Mouse (Mus musculus) G1E (cell line): Measurements from ENCODE around the gene Myb. TPM values are rescaled to one million over a fixed set of nuclear protein-coding genes. Genes with fewer than 3 reads are reported as not detected.

ENCODE experiments used
- ATAC-seq: 2 replicates; pipeline ENCODE4 v1.8.0; 2016; ENCODE audit warnings: mild to moderate bottlenecking; ENCODE audit not compliant: insufficient number of reproducible peaks, poor library complexity, low FRiP score, severe bottlenecking; ENCODE audit errors: extremely low read depth
- DNase-seq: peaks from one replicate; pipeline ENCODE4 v3.0.0; 2012; ENCODE audit warnings: low spot score
- H3K27me3 ChIP-seq: 2 replicates; pipeline ENCODE4 v1.6.1; 2012; ENCODE audit warnings: mild to moderate bottlenecking, low read length, inconsistent platforms; ENCODE audit not compliant: insufficient read depth
- H3K36me3 ChIP-seq: replicated peaks from 2 replicates; pipeline ENCODE3; 2012; ENCODE audit warnings: mild to moderate bottlenecking, inconsistent platforms
- H3K4me1 ChIP-seq: 2 replicates; pipeline ENCODE4 v1.6.1; 2012; ENCODE audit warnings: low read depth, low read length, inconsistent platforms, mixed read lengths; ENCODE audit not compliant: insufficient read depth
- H3K4me3 ChIP-seq: 2 replicates; pipeline ENCODE4 v1.5.1; 2012; ENCODE audit warnings: low read depth, mild to moderate bottlenecking, inconsistent platforms, low read length, moderate library complexity, mixed read lengths
- H3K9me3 ChIP-seq: replicated peaks from 2 replicates; pipeline ENCODE4 v1.6.1; 2012; ENCODE audit warnings: inconsistent platforms
- CTCF ChIP-seq: IDR thresholded peaks from 2 replicates; pipeline ENCODE4 v1.5.1; 2012; ENCODE audit warnings: low read depth, low read length, inconsistent platforms, mixed read lengths
- GATA1 ChIP-seq: IDR thresholded peaks from 2 replicates; pipeline ENCODE4 v1.6.1; 2012; ENCODE audit warnings: borderline replicate concordance, low read length, inconsistent platforms, mixed read lengths
- GATA2 ChIP-seq: IDR thresholded peaks from 2 replicates; pipeline ENCODE4 v1.6.1; 2012; ENCODE audit warnings: low read depth, low read length, inconsistent platforms, borderline replicate concordance
- POLR2AphosphoS5 ChIP-seq: IDR thresholded peaks from 2 replicates; pipeline ENCODE4 v1.6.1; 2012; ENCODE audit warnings: low read depth, low read length, inconsistent platforms; ENCODE audit not compliant: insufficient replicate concordance
- TAL1 ChIP-seq: conservative IDR thresholded peaks from 2 replicates; pipeline ENCODE4 v1.6.1; 2012; ENCODE audit warnings: low read depth, low read length, inconsistent platforms, mixed read lengths
- polyA plus RNA-seq: library from polyadenylated mRNA; stranded (reverse); fragments of >175 nt; gene quantifications from 2 replicates; pipeline ENCODE4 v1.2.3, GENCODE M21; 2012
- total RNA-seq, 2 experiments: library from RNA; stranded (forward) in 1 of 2; stranded (reverse) in 1 of 2; fragments of 200-1000 nt in 1 of 2; fragments of >200 nt in 1 of 2; fragmentation: Nextera tagmentation in 1 of 2; gene quantifications; 2 replicates each; pipeline ENCODE4 v1.2.3; 2014 to 2017

Myb gene
- total and polyA plus RNA-seq, 3 experiments: 49.3 to 399 (median 268) TPM

DNA sequence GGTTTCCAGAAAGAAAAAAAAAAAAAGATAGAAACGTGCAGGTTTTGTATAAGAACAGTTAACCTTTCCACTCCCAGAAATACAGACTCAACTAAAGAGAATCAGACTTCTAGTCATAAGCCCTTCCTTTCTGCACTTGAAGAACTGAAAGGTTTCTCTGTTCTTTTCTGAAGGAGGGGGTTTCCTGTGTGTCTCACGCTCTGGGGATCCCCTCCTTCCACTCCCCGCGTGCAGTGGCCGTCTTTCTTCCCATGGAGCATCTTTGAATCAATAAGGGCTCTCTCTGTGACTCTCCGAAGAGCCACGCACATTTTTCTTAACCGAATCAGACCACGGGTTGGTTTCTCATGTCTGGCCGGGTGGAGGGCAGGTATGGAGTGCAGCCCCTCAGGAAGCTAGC is 17.5 kb upstream of the Myb start:
- TF ChIP-seq POLR2AphosphoS5 (no peak), TAL1 (no peak), GATA1 (no peak), CTCF (no peak), GATA2 (no peak)
- Histone ChIP-seq H3K4me3 (no peak overlapping the region), H3K4me1 (peaks cover 5% of the 10 kb centered on the region; the same call in 1 of the 2 replicates), H3K36me3 (no peaks in the 10 kb centered on the region), H3K9me3 (no peaks in the 10 kb centered on the region), H3K27me3 (no peaks in the 10 kb centered on the region)
- DNase-seq (no peak), ATAC-seq (no peak)

DNA sequence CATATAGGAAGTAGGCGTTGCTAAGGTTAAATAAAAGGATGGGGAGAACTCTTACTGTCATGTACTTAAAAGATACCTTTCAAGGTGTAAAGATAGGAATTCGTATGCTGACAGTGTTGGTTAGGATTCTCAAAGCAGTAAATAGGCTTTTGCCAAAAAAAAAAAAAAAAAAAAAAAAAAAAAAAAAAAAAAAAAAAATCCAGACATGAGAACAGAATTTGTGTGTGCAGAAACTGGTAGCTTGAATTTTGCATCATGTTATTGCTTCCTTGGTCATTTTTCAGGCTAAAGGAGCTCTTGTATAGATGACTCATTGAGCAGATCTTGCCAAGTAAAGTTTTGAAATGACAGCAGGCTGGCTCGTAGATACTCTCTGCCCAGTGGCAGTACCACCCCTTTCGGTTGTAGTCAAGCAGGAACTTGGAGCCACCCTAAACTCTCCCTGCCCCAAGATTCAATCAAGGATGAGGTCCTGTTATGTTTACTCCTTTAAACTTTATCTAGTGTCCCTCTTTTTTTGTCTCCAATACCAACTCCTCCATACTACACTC is 11.9 kb upstream of the Myb start:
- Histone ChIP-seq H3K27me3 (no peaks in the 10 kb centered on the region), H3K4me3 (no peak overlapping the region), H3K9me3 (peaks cover 7% of the 10 kb centered on the region), H3K4me1 (no peaks in the 10 kb centered on the region; the same call in 1 of the 2 replicates), H3K36me3 (no peaks in the 10 kb centered on the region)
- DNase-seq (no peak), ATAC-seq (no peak)
- TF ChIP-seq GATA2: no peak

DNA sequence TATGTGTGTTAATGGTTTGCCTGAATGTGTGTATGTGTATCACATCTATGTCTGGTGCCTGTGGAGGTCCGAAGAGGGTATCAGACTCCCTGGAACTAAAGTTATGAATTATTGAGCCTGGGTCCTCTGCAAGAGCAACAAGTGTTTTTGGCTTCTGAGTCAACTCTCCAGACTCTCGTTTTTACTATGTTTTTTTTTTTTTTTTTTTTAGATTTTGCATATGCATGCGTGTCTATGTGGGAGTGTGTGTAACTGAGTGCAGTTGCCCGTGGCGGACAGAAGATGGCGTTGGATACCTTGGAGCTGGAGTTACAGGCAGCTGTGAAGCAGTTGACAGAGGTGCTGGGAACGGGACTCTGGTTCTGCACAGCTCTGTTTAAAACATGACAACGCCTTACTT is 7.7 kb upstream of the Myb start:
- no peak for TF ChIP-seq GATA1
- no peak for TF ChIP-seq GATA2
- no peak for TF ChIP-seq POLR2AphosphoS5
- no peak for TF ChIP-seq TAL1
- no peak for TF ChIP-seq CTCF
- no peak for ATAC-seq
- no peak for DNase-seq

GRCm38 (mm10) chr10:21167842-21168241 is 7.1 kb upstream of the Myb start:
- Histone ChIP-seq H3K4me1 (peaks cover 10% of the 10 kb centered on the region), H3K4me3 (no peak overlapping the region), H3K36me3 (no peaks in the 10 kb centered on the region), H3K27me3 (no peaks in the 10 kb centered on the region), H3K9me3 (peaks cover 7% of the 10 kb centered on the region)
- no peak for ATAC-seq
- no peak for TF ChIP-seq GATA1
- TF ChIP-seq CTCF: no peak
- TF ChIP-seq GATA2: no peak
- no peak for TF ChIP-seq TAL1
- no peak for DNase-seq

More for the DNA sequence above, 7.7 kb upstream of the Myb start:
- H3K4me1 ChIP-seq: peaks cover 10% of the 10 kb centered on the region
- H3K36me3 ChIP-seq: no peaks in the 10 kb centered on the region
- H3K27me3 ChIP-seq: no peaks in the 10 kb centered on the region
- H3K4me3 ChIP-seq: no peak overlapping the region
- peaks cover 7% of the 10 kb centered on the region for H3K9me3 ChIP-seq

DNA sequence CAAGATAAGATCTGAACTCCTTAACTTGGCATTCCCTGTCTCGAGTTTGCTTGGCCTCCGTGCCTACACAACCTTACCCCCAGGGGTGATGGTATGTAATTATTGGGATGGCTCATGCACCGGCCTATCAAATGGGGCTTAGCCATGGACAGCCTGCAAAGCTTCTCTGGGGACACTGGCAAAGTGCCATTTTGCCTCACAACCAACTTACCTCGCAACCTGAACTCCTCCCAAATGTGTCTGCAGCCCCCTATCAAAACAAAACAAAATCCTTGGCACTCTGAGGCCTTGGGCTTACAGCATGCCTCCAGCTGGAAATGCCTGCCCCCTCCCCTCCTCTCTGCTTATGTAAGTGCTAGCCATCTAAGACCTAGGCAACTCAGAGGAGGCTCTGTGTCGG is 6.4 kb upstream of the Myb start:
- TF ChIP-seq POLR2AphosphoS5: no peak
- no peak for TF ChIP-seq TAL1
- no peak for TF ChIP-seq GATA2
- TF ChIP-seq CTCF: no peak
- TF ChIP-seq GATA1: no peak
- H3K36me3 ChIP-seq: no peaks in the 10 kb centered on the region
- H3K27me3 ChIP-seq: no peaks in the 10 kb centered on the region
- ATAC-seq (no peak), DNase-seq (no peak)
- H3K9me3 ChIP-seq: peaks cover 7% of the 10 kb centered on the region
- peaks cover 14% of the 10 kb centered on the region for H3K4me1 ChIP-seq
- H3K4me3 ChIP-seq: no peak overlapping the region

DNA sequence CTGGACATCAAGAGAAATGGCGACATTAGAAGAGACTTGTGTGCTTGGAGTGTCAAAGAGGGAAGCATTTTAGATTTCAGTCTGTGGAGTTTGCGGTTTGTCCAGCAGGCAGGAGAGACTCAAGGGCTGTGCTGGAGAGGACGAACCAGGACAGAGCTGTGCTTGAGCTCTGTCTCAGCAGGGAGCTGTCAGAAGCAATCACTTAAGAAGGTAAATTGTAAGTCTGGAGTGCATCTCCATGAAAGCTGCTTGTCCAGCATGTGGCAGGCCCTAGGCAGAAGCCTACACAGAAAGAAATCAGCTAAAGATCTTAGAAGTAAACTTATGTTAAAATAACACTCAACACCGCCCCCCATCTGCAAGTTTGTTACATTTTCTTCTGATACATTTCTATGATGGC is 4.6 kb upstream of the Myb start:
- DNase-seq (no peak), ATAC-seq (no peak)
- TF ChIP-seq CTCF (no peak), POLR2AphosphoS5 (no peak), GATA2 (no peak), TAL1 (no peak), GATA1 (no peak)
- H3K4me3 ChIP-seq: no peak overlapping the region
- H3K27me3 ChIP-seq: no peaks in the 10 kb centered on the region
- peaks cover 22% of the 10 kb centered on the region for H3K4me1 ChIP-seq
- H3K9me3 ChIP-seq: peaks cover 7% of the 10 kb centered on the region
- H3K36me3 ChIP-seq: no peaks in the 10 kb centered on the region

DNA sequence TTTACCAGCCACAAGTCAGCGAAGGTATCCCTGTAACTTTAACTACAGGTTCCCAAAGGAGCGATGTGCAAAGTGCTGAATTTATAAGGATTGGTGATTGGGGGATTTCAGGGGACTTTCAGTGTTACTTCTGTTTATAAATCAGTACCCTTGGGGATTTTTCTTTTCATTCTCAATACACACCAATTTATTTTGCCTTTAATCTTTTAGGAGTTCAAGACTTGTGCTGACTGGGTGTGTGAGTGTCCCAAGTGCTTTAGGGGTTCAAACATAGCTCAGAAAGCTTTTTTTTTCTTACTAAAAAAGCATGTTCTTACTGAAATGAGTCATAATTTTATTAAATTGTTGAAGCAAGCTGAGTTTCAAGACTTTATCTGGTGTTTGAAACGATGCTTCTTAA is 1.3 kb upstream of the Myb start:
- Histone ChIP-seq H3K9me3 (no peaks in the 10 kb centered on the region), H3K36me3 (peaks cover 19% of the 10 kb centered on the region), H3K4me3 (no peak overlapping the region; the same call in 1 of the 2 replicates), H3K27me3 (no peaks in the 10 kb centered on the region), H3K4me1 (peaks cover 30% of the 10 kb centered on the region)
- no peak for DNase-seq
- TF ChIP-seq TAL1 (no peak), CTCF (no peak), GATA2 (no peak), POLR2AphosphoS5 (no peak), GATA1 (no peak)
- no peak for ATAC-seq
